Mouse (Mus musculus) ES-Bruce4 (cell line): Measurements from ENCODE around the gene Vps8.

Experiments
- CTCF ChIP-seq: IDR thresholded peaks from one replicate; pipeline ENCODE4 v1.8.1; 2011; ENCODE audit warnings: low read depth, low read length
- POLR2A ChIP-seq: IDR thresholded peaks from one replicate; pipeline ENCODE4 v1.8.1; 2011; ENCODE audit warnings: low read length; ENCODE audit not compliant: insufficient read depth

DNA sequence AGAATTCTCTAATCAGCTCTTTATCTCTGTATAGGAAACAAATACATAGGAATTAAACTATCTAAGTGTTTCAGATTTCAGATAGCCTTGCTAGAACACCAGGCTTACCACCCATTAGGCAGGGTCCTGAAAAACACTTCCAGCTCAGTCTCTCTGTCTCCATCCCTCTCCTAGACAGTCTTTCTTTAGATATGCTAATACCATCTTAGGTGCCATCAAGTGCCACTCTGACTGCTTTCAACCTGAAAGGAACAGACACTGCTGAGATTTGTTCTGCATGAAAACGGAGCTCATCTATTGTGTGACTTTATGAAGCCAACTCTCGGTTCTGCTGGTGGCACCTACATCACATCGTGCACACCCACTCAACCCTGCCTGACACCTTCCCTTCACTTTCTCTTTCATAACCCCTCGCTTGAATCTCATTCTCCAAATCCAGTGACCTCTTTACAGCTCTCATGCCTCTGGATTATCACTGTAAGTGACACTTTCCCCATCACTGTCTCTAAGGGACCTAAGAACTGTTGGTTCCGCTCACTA, 267.4 kb downstream of the Vps8 start:
- TF ChIP-seq POLR2A (no peak), CTCF (no peak)
